Mouse (Mus musculus) central nervous system, embryonic 14 days (tissue): ENCODE results near the gene P2ry12. TPM values are rescaled to one million over a fixed set of nuclear protein-coding genes. Genes with fewer than 3 reads are reported as not detected.

ENCODE experiments used
- polyA plus RNA-seq: library from polyadenylated mRNA; depleted of rRNA; stranded (reverse); fragments of >200 nt; gene quantifications from 2 replicates; pipeline ENCODE4 v1.2.3, GENCODE M21; 2012; rRNA removed

P2ry12 gene
- 3.7 and 5.5 TPM in 2 replicates for polyA plus RNA-seq

DNA sequence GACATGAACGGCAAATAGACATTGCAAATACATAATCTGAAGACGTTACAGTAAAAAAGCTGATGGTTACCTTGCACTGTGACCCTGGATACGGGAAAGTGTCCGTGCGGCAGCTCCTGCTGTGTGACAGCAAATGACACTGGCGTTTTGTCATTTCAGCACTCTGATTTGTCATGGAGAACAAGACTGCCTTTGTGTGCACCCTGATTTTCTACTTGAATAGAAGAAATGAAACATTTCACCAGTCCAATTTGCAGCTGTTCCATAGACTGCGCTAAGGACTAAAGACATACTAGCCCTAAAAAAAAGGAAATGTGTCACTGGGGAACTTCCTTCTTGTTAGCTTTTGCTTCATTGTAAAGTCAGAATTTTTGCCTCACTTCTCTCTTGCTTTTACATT is at the start of gene P2ry12:
Gene P2ry12 (minus strand): TSS at position 168 of the 400 bp plus-strand sequence.

DNA sequence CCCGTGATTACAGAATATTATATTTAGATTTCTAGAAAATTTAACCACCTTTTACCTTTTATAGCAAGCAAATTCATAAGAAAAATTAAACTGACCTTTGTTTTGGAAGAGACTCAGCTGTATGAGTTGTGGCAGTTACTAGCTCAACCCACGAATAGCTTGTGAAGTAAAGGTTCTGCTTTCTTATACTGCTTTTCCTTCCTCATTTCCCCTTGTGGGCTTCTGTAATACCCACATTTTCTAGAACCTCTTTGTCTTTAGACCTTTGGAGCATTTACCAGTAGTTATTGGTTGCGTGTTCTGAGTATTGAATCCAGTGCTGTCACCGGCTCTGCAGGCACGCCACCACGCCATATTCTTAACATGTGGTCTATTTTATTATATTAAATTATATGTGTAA is 51.9 kb downstream of the P2ry12 start, which contains the start of gene P2ry13:
Gene P2ry13 (minus strand): TSS at position 156 of the 400 bp plus-strand sequence.

DNA sequence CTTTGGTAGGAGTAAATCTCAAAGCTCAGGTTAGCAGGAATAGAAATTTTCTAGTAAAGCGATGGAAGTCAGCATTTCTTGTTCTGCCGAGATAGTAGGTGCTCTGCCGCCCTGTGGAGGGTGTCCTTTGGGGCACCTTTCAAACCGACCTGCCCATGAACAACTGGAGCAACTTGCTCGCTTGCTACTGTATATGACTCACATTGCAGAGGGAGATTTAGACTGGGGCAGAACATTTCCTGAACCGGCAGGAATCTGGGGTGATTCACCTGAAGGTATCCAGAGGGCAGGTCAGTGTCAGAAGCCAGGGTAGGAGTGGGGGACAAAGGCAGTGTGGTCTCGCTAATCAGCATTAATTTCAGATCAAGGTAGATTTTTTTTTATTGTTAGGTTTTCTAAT is 67.7 kb downstream of the P2ry12 start, which contains the start of gene Gpr87:
Gene Gpr87 (minus strand): TSS at position 167 of the 400 bp plus-strand sequence.

Other genes starting within 250 kb of the P2ry12 start
- gene Gpr171, start 161.1 kb downstream of the P2ry12 start, polyA plus RNA-seq: 0.13 TPM in 1 of 2 replicates, not detected in the other
- gene P2ry14, start 109.3 kb downstream of the P2ry12 start, polyA plus RNA-seq: 1.1 and 1.4 TPM in 2 replicates
- gene Gpr87, start 67.8 kb downstream of the P2ry12 start, polyA plus RNA-seq: 0.30 TPM in 1 of 2 replicates, not detected in the other
- 1.1 and 1.4 TPM in 2 replicates for gene P2ry13, start 52.0 kb downstream of the P2ry12 start, polyA plus RNA-seq
- gene Igsf10, start 81.5 kb upstream of the P2ry12 start, polyA plus RNA-seq: 3.1 and 7.2 TPM in 2 replicates